Mouse (Mus musculus) liver, embryonic 11.5 days (tissue): ENCODE data around the gene Ccdc88c. TPM values are rescaled to one million over a fixed set of nuclear protein-coding genes. Genes with fewer than 3 reads are reported as not detected.

Experiments
- microRNA counts: library from miRNA; unstranded; fragments of <30 nt; microRNA quantifications from one replicate; lab custom pipeline; 2015
- microRNA-seq: library from miRNA; unstranded; fragments of <30 nt; microRNA quantifications from one replicate; pipeline ENCODE4, GENCODE M21; 2017; ENCODE audit warnings: borderline number of aligned reads
- polyA plus RNA-seq: library from polyadenylated mRNA; unstranded; fragments of >200 nt; fragmentation: Nextera tagmentation; extraction: Ambion mirVana; gene quantifications from 2 replicates; pipeline ENCODE4 v1.2.1, GENCODE M21; 2014

The Ccdc88c gene
- polyA plus RNA-seq, 1 experiment from 2014 or later = 13.3 TPM

MicroRNAs within 50 kb of the gene (microRNA counts, 519-probe panel; counts per million panel counts)
- not detected for microRNA mmu-miR-1190 (lab: Ali Mortazavi, UCI)

Small RNAs within 50 kb of the gene (microRNA-seq; reads per million reads assigned to microRNA genes)
- not detected for gene Mir1190

Other genes with a start within 250 kb of the Ccdc88c start
- 0.14 and 0.38 TPM in 2 replicates for gene Dglucy, start 250.0 kb downstream of the Ccdc88c start, polyA plus RNA-seq
- gene Gpr68, start 120.9 kb downstream of the Ccdc88c start, polyA plus RNA-seq = 0.10 and 0.17 TPM in 2 replicates
- 53.4 and 54.4 TPM in 2 replicates for gene Ppp4r3a, start 54.6 kb upstream of the Ccdc88c start, polyA plus RNA-seq